Mouse (Mus musculus) olfactory bulb, adult 2 months (tissue): ENCODE data around the gene Mtmr11.

ENCODE experiments used
- CTCF ChIP-seq: fragments of 200-500 bp; IDR thresholded peaks from 2 replicates; pipeline ENCODE4 v1.5.1; 2012; ENCODE audit warnings: low read depth, mild to moderate bottlenecking, low read length, moderate library complexity; ENCODE audit not compliant: insufficient read depth
- POLR2A ChIP-seq: fragments of 200-500 bp; IDR thresholded peaks from 2 replicates; pipeline ENCODE4 v1.6.1; 2012; ENCODE audit warnings: mild to moderate bottlenecking, low read depth, low read length, moderate library complexity; ENCODE audit not compliant: insufficient read depth

GRCm38 (mm10) chr3:96147950-96148349 is 13.9 kb upstream of the Mtmr11 start:
- TF ChIP-seq POLR2A, result no peak
- no peak for TF ChIP-seq CTCF
